Mouse (Mus musculus) C2C12 (cell line): ENCODE data around the gene Cdk10. TPM values are rescaled to one million over a fixed set of nuclear protein-coding genes. Genes with fewer than 3 reads are reported as not detected.
"Not testable (repeated sequence)": the region's sequence is repeated elsewhere in the genome, so short reads cannot be mapped to it uniquely, and the experiment has no call there.

ENCODE experiments used
- H3K27me3 ChIP-seq: one replicate; pipeline ENCODE4 v1.6.1; 2011; ENCODE audit not compliant: control insufficient read depth, insufficient read depth, insufficient read length
- H3K36me3 ChIP-seq: one replicate; pipeline ENCODE4 v1.6.1; 2011; ENCODE audit not compliant: control insufficient read depth, insufficient read depth
- H3K4me3 ChIP-seq: one replicate; pipeline ENCODE4 v1.5.1; 2011; ENCODE audit warnings: mild to moderate bottlenecking, control low read depth; ENCODE audit not compliant: poor library complexity, insufficient read depth, severe bottlenecking
- H3K79me2 ChIP-seq: one replicate; pipeline ENCODE4 v1.6.1; 2011; ENCODE audit not compliant: control insufficient read depth, insufficient read depth
- H3K79me3 ChIP-seq: one replicate; pipeline ENCODE4 v1.6.1; 2011; ENCODE audit warnings: low read depth, control low read depth
- H3ac ChIP-seq: one replicate; pipeline ENCODE3; 2011; ENCODE audit warnings: low read depth; ENCODE audit not compliant: control insufficient read depth, insufficient read length
- CEBPB ChIP-seq: IDR thresholded peaks from one replicate; pipeline ENCODE4 v1.6.1; 2011; ENCODE audit warnings: low read depth, mild to moderate bottlenecking, control low read depth, moderate library complexity
- CTCF ChIP-seq: IDR thresholded peaks from one replicate; pipeline ENCODE4 v1.5.1; 2011; ENCODE audit not compliant: control insufficient read depth, insufficient read depth, insufficient read length
- FOSL1 ChIP-seq: IDR thresholded peaks from one replicate; pipeline ENCODE4 v1.8.0; 2011; ENCODE audit warnings: mild to moderate bottlenecking, low read length; ENCODE audit not compliant: poor library complexity, insufficient read depth, severe bottlenecking
- MAX ChIP-seq: IDR thresholded peaks from one replicate; pipeline ENCODE4 v1.6.1; 2011; ENCODE audit warnings: mild to moderate bottlenecking, control low read depth
- MYOD1 ChIP-seq: IDR thresholded peaks from one replicate; pipeline ENCODE4 v1.6.1; 2011; ENCODE audit warnings: low read depth; ENCODE audit not compliant: control insufficient read depth, insufficient read length
- MYOG ChIP-seq: IDR thresholded peaks from one replicate; pipeline ENCODE4 v1.6.1; 2011; ENCODE audit not compliant: control insufficient read depth, insufficient read length; ENCODE audit errors: extremely low read depth
- USF1 ChIP-seq: IDR thresholded peaks from one replicate; pipeline ENCODE4 v1.6.1; 2011; ENCODE audit warnings: low read depth, mild to moderate bottlenecking, control low read depth, moderate library complexity
- polyA plus RNA-seq: library from polyadenylated mRNA; unstranded; fragments of >200 nt; fragmentation: generic; extraction: Trizol; gene quantifications from one replicate; pipeline ENCODE4 v1.2.1, GENCODE M21; 2012; ENCODE audit warnings: missing spikeins

The Cdk10 gene
- polyA plus RNA-seq, 1 experiment: 23.8 TPM

- H3K79me3 ChIP-seq: peaks cover 6% of the 10 kb centered on the region
- TF ChIP-seq USF1: no peak
- no peak for TF ChIP-seq MYOD1
- TF ChIP-seq MYOG: no peak
- no peak for TF ChIP-seq MAX
- TF ChIP-seq FOSL1: no peak
- no peak for TF ChIP-seq CEBPB
- TF ChIP-seq CTCF: no peak
- peaks cover 9% of the 10 kb centered on the region for H3K36me3 ChIP-seq
- H3K79me2 ChIP-seq: peaks cover 34% of the 10 kb centered on the region
- H3K4me3 ChIP-seq: peak overlapping the region; percentile 84
- no peaks in the 10 kb centered on the region for H3K27me3 ChIP-seq
- H3ac ChIP-seq: peak overlapping the region; percentile 99
Measured at GRCm38 (mm10) chr8:123253451-123254098, 28.9 kb downstream of the Cdk10 start.

- Histone ChIP-seq H3K4me3 (peak within 1 kb of the TSS; percentile 84), H3K79me3 (peaks cover 6% of the 10 kb centered on the region), H3K79me2 (peaks cover 34% of the 10 kb centered on the region), H3K36me3 (peaks cover 9% of the 10 kb centered on the region), H3ac (peak within 1 kb of the TSS; percentile 99), H3K27me3 (no peaks in the 10 kb centered on the region)
- TF ChIP-seq FOSL1 (no peak), USF1 (no peak), MYOG (no peak), MYOD1 (no peak)
Measured at GRCm38 (mm10) chr8:123254099-123254885, 29.6 kb downstream of the Cdk10 start, which contains the start of the genes Zfp276 and Vps9d1. Gene Zfp276, plus strand, starts transcription at chr8:123254195. Gene Vps9d1, minus strand, starts transcription at chr8:123254348.

DNA sequence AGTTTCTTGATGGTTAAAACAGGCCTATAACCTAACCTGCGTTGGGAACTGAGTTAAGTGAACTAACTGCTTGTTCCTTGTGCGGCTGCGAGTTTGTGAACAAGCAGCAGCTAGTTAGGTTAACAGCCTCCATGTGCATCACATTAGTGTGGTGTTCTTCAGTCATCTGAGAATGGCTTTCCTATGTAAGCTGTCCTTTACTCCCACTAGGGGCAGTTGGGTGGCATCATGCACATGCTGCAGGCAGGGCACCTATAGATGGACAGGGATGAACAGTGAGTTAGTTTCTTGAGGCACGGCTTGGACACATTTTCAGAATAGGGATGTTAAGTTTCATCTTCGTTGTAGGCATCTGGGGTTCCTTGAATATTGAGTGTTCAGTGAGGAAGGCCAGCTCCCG, 30.5 kb downstream of the Cdk10 start:
- Histone ChIP-seq H3ac (peak overlapping the region; percentile 52), H3K79me2 (peaks cover 34% of the 10 kb centered on the region), H3K79me3 (peaks cover 6% of the 10 kb centered on the region), H3K27me3 (no peaks in the 10 kb centered on the region), H3K36me3 (peaks cover 15% of the 10 kb centered on the region), H3K4me3 (peak overlapping the region; percentile 84)
- TF ChIP-seq MAX (no peak), MYOG (no peak), CEBPB (no peak), CTCF (no peak), FOSL1 (no peak), USF1 (no peak)

DNA sequence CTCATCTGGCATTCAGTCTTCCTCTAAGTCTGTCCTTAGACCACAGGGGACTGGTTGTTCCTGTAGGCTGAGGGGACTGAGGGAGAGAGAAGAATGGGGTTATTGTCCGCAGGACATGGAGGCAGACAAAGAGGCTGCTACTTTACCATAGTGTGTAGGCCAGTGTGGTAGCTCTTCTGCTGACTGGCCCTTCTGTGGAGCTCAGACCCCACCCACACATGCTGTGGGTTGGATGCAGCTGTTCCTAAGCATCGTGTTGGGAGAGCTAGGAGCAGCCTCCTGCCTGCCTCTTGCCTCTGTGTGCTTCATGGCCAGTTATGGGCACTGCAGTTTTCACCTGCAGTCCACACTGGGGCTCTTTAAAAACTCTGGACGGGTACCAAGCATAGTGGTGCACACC, 32.5 kb downstream of the Cdk10 start:
- no peak overlapping the region for H3ac ChIP-seq
- H3K4me3 ChIP-seq: no peak overlapping the region
- H3K36me3 ChIP-seq: peaks cover 15% of the 10 kb centered on the region
- TF ChIP-seq MYOD1 (peak; percentile 51), MAX (no peak)
- peaks cover 34% of the 10 kb centered on the region for H3K79me2 ChIP-seq
- H3K27me3 ChIP-seq: no peaks in the 10 kb centered on the region
- peaks cover 6% of the 10 kb centered on the region for H3K79me3 ChIP-seq

- H3K4me3 ChIP-seq, H3K27me3 ChIP-seq, H3ac ChIP-seq, H3K79me3 ChIP-seq: not testable (repeated sequence)
- H3K36me3 ChIP-seq: peaks cover 15% of the 10 kb centered on the region
- peaks cover 33% of the 10 kb centered on the region for H3K79me2 ChIP-seq
Measured at GRCm38 (mm10) chr8:123257593-123257992, 33.0 kb downstream of the Cdk10 start.

DNA sequence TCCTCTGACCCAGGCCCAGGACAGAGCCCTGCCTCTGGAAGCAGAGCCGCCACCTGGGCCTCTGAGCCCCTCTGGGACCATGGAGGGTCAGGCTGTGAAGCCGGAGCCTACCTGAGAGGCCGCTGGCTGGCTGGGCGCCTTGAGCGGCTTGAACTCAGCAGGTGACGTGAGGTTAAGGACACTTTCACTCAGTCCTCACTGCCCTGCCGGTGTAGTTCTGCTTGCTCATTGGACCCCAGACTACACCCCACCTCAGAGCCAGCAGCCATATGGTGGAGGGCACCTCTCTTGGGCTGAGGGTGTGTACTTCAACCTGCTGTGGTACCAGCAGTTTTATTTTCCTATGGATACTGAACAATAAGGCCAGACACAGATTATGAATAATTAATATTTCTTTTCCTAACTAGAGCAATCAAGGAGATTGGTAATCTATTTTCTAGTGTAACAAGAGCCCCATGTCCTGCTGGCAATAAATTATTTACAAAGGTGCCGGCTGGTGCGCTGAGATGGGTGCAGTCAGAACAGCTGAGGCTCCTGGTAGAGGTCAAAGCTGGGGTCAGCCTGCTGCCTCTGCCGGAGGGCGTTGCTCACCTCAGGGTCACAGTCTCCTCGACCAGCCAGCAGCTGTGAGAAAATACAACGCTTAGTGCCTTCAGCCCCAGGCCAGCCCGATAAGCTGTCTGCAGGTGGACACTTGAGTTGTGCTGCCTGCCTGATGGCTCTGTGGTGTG, 43.4 kb downstream of the Cdk10 start:
- H3K79me2 ChIP-seq: no peaks in the 10 kb centered on the region
- no peak for TF ChIP-seq FOSL1
- no peak for TF ChIP-seq MAX
- no peak overlapping the region for H3ac ChIP-seq
- H3K79me3 ChIP-seq: no peaks in the 10 kb centered on the region
- H3K4me3 ChIP-seq: no peak overlapping the region
- no peaks in the 10 kb centered on the region for H3K27me3 ChIP-seq
- peaks cover 56% of the 10 kb centered on the region for H3K36me3 ChIP-seq
